In the genomic region with DNA sequence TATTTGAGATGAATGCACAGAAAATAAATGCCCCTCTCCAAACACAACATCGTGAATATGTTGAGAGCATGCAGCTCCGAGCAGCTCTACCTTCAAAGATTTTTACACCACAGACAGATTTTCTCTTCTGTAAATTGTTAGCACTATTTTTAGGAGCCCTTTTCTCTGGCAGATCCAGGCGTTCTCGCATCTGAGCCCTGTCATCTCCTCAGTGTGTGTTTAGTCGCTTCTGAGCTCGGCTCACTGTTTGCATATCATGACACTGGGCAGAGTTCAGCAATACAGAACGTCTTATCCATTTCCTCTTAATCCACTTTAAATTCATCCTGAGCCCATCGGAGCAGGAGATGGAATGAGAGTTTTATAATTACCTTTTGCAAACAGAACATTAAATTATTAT, we compare ENCODE assay signal across 16 mouse cellular contexts.
DNase-seq lines count a peak whose midpoint lies in the region; ATAC-seq and TF ChIP-seq lines count a peak whose summit lies in the region.
"Had no signal": no experiment of that assay in that cellular context is flagged by ENCODE, and none has a peak within 500 bp of the region (broad histone marks: within the 10 kb centered on the region; RNA-seq: fewer than 3 reads in every experiment).

No protein-coding gene starts in this region.

- no peak for TF ChIP-seq EP300 in heart, adult 2 months (IDR thresholded peaks at IDR 0.05; ENCODE audit: insufficient read depth, low read depth, low read length)

- intact Hi-C loops in heart, adult 2 months (cut with DNase I), result no loop called here
- intact Hi-C loops in left cerebral cortex, adult 2 months (cut with DNase I), result no loop called here
- intact Hi-C loops in left cerebral cortex, postnatal 4 days (cut with DNase I), result no loop called here
- intact Hi-C loops in left cerebral cortex, postnatal 14 days (cut with DNase I), result no loop called here

- ATAC-seq in cerebellum, adult (ENCODE audit: insufficient number of reproducible peaks, low FRiP score, low TSS enrichment), result peak; percentile 65; the same call in 1 of the 2 replicates
- ATAC-seq: inflammation-experienced regulatory T-cells, adult 6 months had no signal

- WGBS in heart, adult 2 months, result 31% methylated on average over 8 of the region's 8 CpGs

- H3K79me2 ChIP-seq in heart, adult 2 months (replicated peaks; ENCODE audit: control insufficient read depth, insufficient read depth, low read length), result no peaks in the 10 kb centered on the region

- H3K9ac ChIP-seq in heart, adult 2 months (ENCODE audit: low read depth, low read length), result no peak overlapping the region
- H3K9ac ChIP-seq: embryonic facial prominence, embryonic 12.5 days; heart, embryonic 12.5 days; limb, embryonic 13.5 days had no signal

- TF ChIP-seq POLR2A in heart, adult 2 months (IDR thresholded peaks at IDR 0.05; ENCODE audit: insufficient read depth, low read depth, low read length), result no peak

- no peaks in the 10 kb centered on the region for H3K4me1 ChIP-seq in heart, adult 2 months (ENCODE audit: control insufficient read depth, insufficient read depth, low read length)
- H3K4me1 ChIP-seq: embryonic facial prominence, embryonic 12.5 days; limb, embryonic 13.5 days had no signal

- H3K4me3 ChIP-seq in heart, adult 2 months, result no peak overlapping the region
- no peak overlapping the region for H3K4me3 ChIP-seq in left cerebral cortex, adult 2 months
- H3K4me3 ChIP-seq: embryonic facial prominence, embryonic 12.5 days; heart, embryonic 12.5 days; limb, embryonic 13.5 days had no signal

- no peak for DNase-seq in cerebellum, adult 11 months
- DNase-seq in heart, adult 11 months, result peak; percentile 64
- DNase-seq in heart, adult 2 months, result no peak
- DNase-seq in left cerebral cortex, adult 2 months (ENCODE audit: extremely low spot score in 1 of 2, low spot score in 2 of 2), result no peak
- DNase-seq in left cerebral cortex, postnatal 4 days, result no peak
- peak; percentile 36 to 57 for DNase-seq in left cerebral cortex, postnatal 14 days (ENCODE audit: low spot score in 2 of 2)
- no peak for DNase-seq in thymus, postnatal 36 days
- DNase-seq: adrenal gland, postnatal 14 days; gastrocnemius, postnatal 14 days; lung, postnatal 14 days; thymus, adult 18-20 months had no signal

- no peaks in the 10 kb centered on the region for H3K27me3 ChIP-seq in heart, adult 2 months (ENCODE audit: control insufficient read depth, insufficient read depth, low read length)
- H3K27me3 ChIP-seq: embryonic facial prominence, embryonic 12.5 days; heart, embryonic 12.5 days; limb, embryonic 13.5 days had no signal

- no peak for TF ChIP-seq CTCF in heart, adult 2 months (IDR thresholded peaks at IDR 0.05)
- TF ChIP-seq CTCF in left cerebral cortex, adult 2 months (IDR thresholded peaks at IDR 0.05), result no peak

- H3K36me3 ChIP-seq in heart, adult 2 months (ENCODE audit: control insufficient read depth, insufficient read depth, low read length), result no peaks in the 10 kb centered on the region
- H3K36me3 ChIP-seq: embryonic facial prominence, embryonic 12.5 days; heart, embryonic 12.5 days; limb, embryonic 13.5 days had no signal

- no peak overlapping the region for H3K27ac ChIP-seq in heart, adult 2 months
- peak overlapping the region; percentile 42; the same call in 1 of the 2 replicates for H3K27ac ChIP-seq in left cerebral cortex, adult 2 months
- H3K27ac ChIP-seq: embryonic facial prominence, embryonic 12.5 days; limb, embryonic 13.5 days had no signal

Comparison
In these comparisons a context has a peak if more than half of its experiments do, and no peak if none do; other contexts are left out.
1. DNase-seq: peak in heart, adult 11 months (single experiment) and left cerebral cortex, postnatal 14 days (2 of 2); none in cerebellum, adult 11 months (single experiment), heart, adult 2 months (0 of 2), left cerebral cortex, adult 2 months (0 of 2), left cerebral cortex, postnatal 4 days (single experiment) and thymus, postnatal 36 days (0 of 2).